Comparison of ENCODE assay signal across 27 mouse cellular contexts in genomic region chr9:5928166-5928850, GRCm38 (mm10).
A peak's percentile ranks its signal among the peaks of the same experiment; 100 is the strongest.
DNase-seq lines count a peak whose midpoint lies in the region; ATAC-seq lines count a peak whose summit lies in the region.
"Had no signal": no experiment of that assay in that cellular context is flagged by ENCODE, and none has a peak within 500 bp of the region (broad histone marks: within the 10 kb centered on the region; RNA-seq: fewer than 3 reads in every experiment).

No protein-coding gene starts in this region.

- DNase-seq in forebrain, embryonic 11.5 days (ENCODE audit: low spot score): peak; percentile 49
- peak; percentile 50 for DNase-seq in left cerebral cortex, postnatal 4 days
- no peak for DNase-seq in left cerebral cortex, postnatal 25 days (ENCODE audit: low spot score in 2 of 2)
- DNase-seq in ES-CJ7 (ENCODE audit: low read depth, low spot score) (peak; percentile 24), adipocyte (ENCODE audit: low spot score) (peak; percentile 3)
- DNase-seq: adrenal gland, adult 2 months; adrenal gland, postnatal 36 days; cerebellum, adult 2 months; gastrocnemius, adult 2 months; heart, adult 2 months; heart, postnatal 10 days; kidney, postnatal 14 days; liver, postnatal 0 days; lung, postnatal 4 days; thymus, postnatal 14 days had no signal

- H3K36me3 ChIP-seq in forebrain, embryonic 11.5 days (ENCODE audit: control insufficient read depth, insufficient read depth, low read length): no peaks in the 10 kb centered on the region
- H3K36me3 ChIP-seq in forebrain, embryonic 12.5 days (replicated peaks): no peaks in the 10 kb centered on the region
- H3K36me3 ChIP-seq in liver, embryonic 12.5 days: no peaks in the 10 kb centered on the region
- H3K36me3 ChIP-seq: heart, embryonic 13.5 days; hindbrain, embryonic 15.5 days; limb, embryonic 13.5 days; midbrain, embryonic 13.5 days had no signal

- no peak overlapping the region for H3K9ac ChIP-seq in forebrain, embryonic 11.5 days (ENCODE audit: low read length)
- H3K9ac ChIP-seq in forebrain, embryonic 12.5 days: no peak overlapping the region
- H3K9ac ChIP-seq in liver, embryonic 12.5 days: no peak overlapping the region
- H3K9ac ChIP-seq: forebrain, embryonic 13.5 days; heart, embryonic 13.5 days; hindbrain, embryonic 15.5 days; limb, embryonic 13.5 days; liver, postnatal 0 days; midbrain, embryonic 13.5 days had no signal

- H3K4me3 ChIP-seq in forebrain, embryonic 11.5 days (ENCODE audit: low read depth, low read length): no peak overlapping the region
- H3K4me3 ChIP-seq in forebrain, embryonic 12.5 days (replicated peaks): no peak overlapping the region
- no peak overlapping the region for H3K4me3 ChIP-seq in liver, embryonic 12.5 days
- H3K4me3 ChIP-seq: erythroblast, embryonic 14.5 days; forebrain, embryonic 13.5 days; gastrocnemius, adult 2 months; heart, adult 2 months; heart, embryonic 13.5 days; hindbrain, embryonic 15.5 days; limb, embryonic 13.5 days; megakaryocyte, embryonic 14.5 days; midbrain, embryonic 13.5 days had no signal

- intact Hi-C loops in left cerebral cortex, postnatal 4 days (cut with DNase I): no loop called here
- intact Hi-C loops in left cerebral cortex, postnatal 25 days (cut with DNase I): no loop called here

- no peaks in the 10 kb centered on the region for H3K27me3 ChIP-seq in forebrain, embryonic 11.5 days (ENCODE audit: control insufficient read depth, insufficient read depth, low read length)
- no peaks in the 10 kb centered on the region for H3K27me3 ChIP-seq in forebrain, embryonic 12.5 days
- H3K27me3 ChIP-seq in liver, embryonic 12.5 days (replicated peaks): no peaks in the 10 kb centered on the region
- H3K27me3 ChIP-seq: forebrain, embryonic 13.5 days; heart, embryonic 13.5 days; hindbrain, embryonic 15.5 days; limb, embryonic 13.5 days; megakaryocyte, embryonic 14.5 days; midbrain, embryonic 13.5 days; Patski had no signal

- no peaks in the 10 kb centered on the region for H3K4me1 ChIP-seq in forebrain, embryonic 11.5 days (replicated peaks; ENCODE audit: control insufficient read depth, insufficient read depth, low read length)
- no peaks in the 10 kb centered on the region for H3K4me1 ChIP-seq in forebrain, embryonic 12.5 days
- no peaks in the 10 kb centered on the region for H3K4me1 ChIP-seq in liver, embryonic 12.5 days
- H3K4me1 ChIP-seq: forebrain, embryonic 13.5 days; heart, embryonic 13.5 days; hindbrain, embryonic 15.5 days; limb, embryonic 13.5 days; megakaryocyte, embryonic 14.5 days; midbrain, embryonic 13.5 days had no signal

- H3K27ac ChIP-seq in forebrain, embryonic 11.5 days (ENCODE audit: low read depth, low read length): no peak overlapping the region
- H3K27ac ChIP-seq in forebrain, embryonic 12.5 days: no peak overlapping the region
- H3K27ac ChIP-seq in liver, embryonic 12.5 days: no peak overlapping the region
- H3K27ac ChIP-seq: forebrain, embryonic 13.5 days; gastrocnemius, adult 2 months; heart, adult 2 months; heart, embryonic 13.5 days; hindbrain, embryonic 15.5 days; limb, embryonic 13.5 days; midbrain, embryonic 13.5 days had no signal

- no peak overlapping the region for H3K4me2 ChIP-seq in forebrain, embryonic 11.5 days (ENCODE audit: low read depth, low read length, severe bottlenecking)
- H3K4me2 ChIP-seq in forebrain, embryonic 12.5 days: no peak overlapping the region
- no peak overlapping the region for H3K4me2 ChIP-seq in liver, embryonic 12.5 days
- H3K4me2 ChIP-seq: forebrain, embryonic 13.5 days; heart, embryonic 13.5 days; hindbrain, embryonic 15.5 days; limb, embryonic 13.5 days; liver, embryonic 11.5 days; midbrain, embryonic 13.5 days had no signal

- no peaks in the 10 kb centered on the region for H3K9me3 ChIP-seq in forebrain, embryonic 11.5 days (ENCODE audit: control insufficient read depth, low read length)
- H3K9me3 ChIP-seq in forebrain, embryonic 12.5 days: 0 out of 2 replicates have a peak, but pooled peaks cover 4% of the 10 kb centered on the region
- H3K9me3 ChIP-seq in liver, embryonic 12.5 days (replicated peaks): peaks cover 6% of the 10 kb centered on the region; the same call in 1 of the 2 replicates
- H3K9me3 ChIP-seq: midbrain, embryonic 13.5 days had no signal

- ATAC-seq in forebrain, embryonic 11.5 days (replicated peaks; ENCODE audit: low FRiP score): no peak
- ATAC-seq in forebrain, embryonic 12.5 days (ENCODE audit: low FRiP score): no peak
- ATAC-seq in liver, embryonic 12.5 days: no peak
- ATAC-seq: CD4-positive, CD25-positive, alpha-beta regulatory T cell, adult 4 months; forebrain, embryonic 13.5 days; liver, postnatal 0 days; midbrain, embryonic 13.5 days; Patski had no signal

- WGBS in forebrain, embryonic 11.5 days: 88% methylated on average over 19 of the region's 19 CpGs
- WGBS in forebrain, embryonic 12.5 days: 87% methylated on average over 19 of the region's 19 CpGs
- WGBS in liver, embryonic 12.5 days (ENCODE audit: insufficient replicate concordance): 70% methylated on average over 19 of the region's 19 CpGs

Comparison
In these comparisons a context has a peak if more than half of its experiments do, and no peak if none do; other contexts are left out.
1. DNase-seq: peak in forebrain, embryonic 11.5 days (single experiment), left cerebral cortex, postnatal 4 days (single experiment), ES-CJ7 (single experiment) and adipocyte (single experiment); none in left cerebral cortex, postnatal 25 days (0 of 2).